Mouse (Mus musculus): ENCODE results near the gene Gm13290.
"Not testable (repeated sequence)": the region's sequence is repeated elsewhere in the genome, so short reads cannot be mapped to it uniquely, and the experiment has no call there.

Gene Gm13290

DNA sequence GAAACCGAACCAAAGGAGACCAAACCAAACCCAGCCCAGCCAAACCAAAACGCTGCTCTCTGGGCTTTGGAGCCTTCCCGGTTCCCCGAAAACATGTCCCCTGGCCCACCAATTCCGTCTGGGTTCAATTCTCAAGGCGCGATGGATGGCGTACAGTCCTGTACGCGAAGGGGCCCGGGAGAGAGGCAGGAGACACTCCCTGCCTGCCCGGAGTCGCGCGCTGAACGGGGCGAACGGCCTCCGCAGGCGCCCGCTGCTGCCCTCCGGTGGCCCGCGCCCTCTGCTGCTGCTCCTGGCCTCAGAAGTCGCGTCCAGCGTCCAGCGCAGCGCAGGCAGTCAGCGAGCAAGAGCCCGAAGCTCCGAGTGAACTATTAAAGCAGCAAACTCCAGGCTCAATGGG is at the start of gene Gm13290:
Gene Gm13290 (plus strand): TSS at position 301 of the 400 bp plus-strand sequence.
- ATAC-seq (ENCODE audit: low TSS enrichment): not testable (repeated sequence)

DNA sequence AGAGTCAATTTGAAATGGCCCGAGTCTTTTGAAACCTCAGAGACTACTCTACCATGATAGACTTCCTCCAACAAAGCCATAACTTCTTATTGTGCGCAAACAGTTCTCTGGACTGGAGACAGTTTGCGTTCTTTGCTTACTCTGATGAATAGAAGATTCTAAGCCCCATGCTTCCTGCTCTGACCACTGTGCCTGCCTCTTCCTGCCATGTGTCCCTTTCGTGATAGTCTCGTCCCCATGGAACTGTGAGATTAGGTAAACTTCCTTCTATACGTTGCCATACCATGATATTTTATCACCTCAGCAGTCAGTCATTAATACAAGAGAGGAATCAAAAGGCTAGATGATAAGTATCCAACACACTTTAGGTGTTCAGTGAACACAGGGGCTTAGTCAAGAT is 46.9 kb upstream of the Gm13290 start:
- ATAC-seq (ENCODE audit: low TSS enrichment): no peak

DNA sequence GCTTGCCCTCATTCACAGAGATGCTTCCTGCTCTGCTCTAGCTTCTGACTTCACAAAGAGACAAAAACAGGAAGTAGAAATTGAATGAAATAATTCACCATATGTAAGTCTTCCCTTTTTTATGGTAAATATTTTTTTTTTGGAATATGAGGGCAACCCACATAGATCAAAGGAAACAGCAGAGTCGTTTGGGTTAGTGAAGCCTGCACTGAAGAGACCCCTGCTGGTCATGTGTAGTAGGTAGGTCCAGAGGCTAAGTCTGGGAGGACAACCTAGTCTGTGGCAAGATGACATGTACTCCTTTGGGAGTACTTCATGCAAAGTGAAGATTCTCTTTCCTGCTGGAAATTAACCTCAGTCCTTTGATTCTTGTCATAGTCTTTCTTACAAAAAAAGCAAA is 46.3 kb upstream of the Gm13290 start:
- peak; percentile 72; the same call in 1 of the 2 replicates for ATAC-seq (ENCODE audit: low TSS enrichment)

DNA sequence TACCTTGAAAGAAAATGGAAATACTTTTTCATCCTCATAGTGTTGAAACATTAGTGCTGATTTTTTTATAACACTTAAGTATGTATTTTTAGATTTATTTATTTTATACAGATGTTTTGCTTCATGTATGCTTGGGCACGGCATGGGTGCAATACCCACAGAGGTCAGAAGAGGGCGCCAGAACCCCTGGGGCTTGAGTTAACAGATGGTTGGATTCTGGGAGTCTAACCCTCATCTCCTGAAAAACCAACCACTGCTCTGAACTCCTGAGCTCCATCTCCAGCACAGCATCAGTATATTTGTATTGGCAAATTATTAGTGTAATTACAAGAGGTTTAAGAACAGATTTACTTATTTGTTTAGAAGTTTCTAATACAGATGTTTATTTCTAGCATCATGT is 35.2 kb upstream of the Gm13290 start:
- peak; percentile 69 for ATAC-seq (ENCODE audit: low TSS enrichment)

DNA sequence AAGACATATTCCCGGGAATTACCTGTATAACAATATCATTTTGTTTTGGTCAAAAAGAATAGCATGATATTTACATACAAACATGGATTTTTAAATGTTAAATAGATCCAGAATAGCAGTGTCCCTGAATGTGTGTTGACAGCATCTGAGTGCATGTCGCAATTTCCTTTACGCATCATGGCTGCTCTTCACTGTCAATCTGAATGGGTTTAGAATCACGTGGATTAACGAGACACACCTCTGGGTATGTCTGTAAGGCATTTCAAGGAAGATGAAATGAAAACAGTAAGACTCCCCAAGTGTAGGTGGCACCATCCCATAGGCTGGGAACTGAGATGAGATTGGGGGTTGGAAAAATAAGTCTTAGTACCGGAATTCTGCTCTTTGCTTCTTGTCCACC is 34.6 kb upstream of the Gm13290 start:
- no peak for ATAC-seq (ENCODE audit: low TSS enrichment)

DNA sequence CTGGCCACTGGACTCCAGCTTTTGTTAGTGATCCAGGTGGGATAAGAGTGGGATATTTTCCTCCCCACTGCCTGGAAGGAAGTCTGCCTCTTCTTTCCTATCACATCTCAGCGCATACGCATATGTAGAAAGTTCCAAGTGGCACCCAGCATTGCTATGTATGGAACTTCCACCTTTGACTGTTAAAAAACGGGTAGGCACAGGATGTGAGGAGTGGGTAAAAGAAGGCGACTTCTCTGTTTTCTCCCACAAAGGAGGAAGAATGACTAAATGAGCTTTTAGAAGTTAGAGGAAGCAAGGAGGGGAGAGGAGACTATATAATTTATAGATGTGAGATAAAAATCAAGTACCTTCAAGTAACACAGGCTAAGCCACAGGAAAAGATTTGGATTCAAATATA is 32.2 kb upstream of the Gm13290 start:
- ATAC-seq (ENCODE audit: low TSS enrichment): no peak

DNA sequence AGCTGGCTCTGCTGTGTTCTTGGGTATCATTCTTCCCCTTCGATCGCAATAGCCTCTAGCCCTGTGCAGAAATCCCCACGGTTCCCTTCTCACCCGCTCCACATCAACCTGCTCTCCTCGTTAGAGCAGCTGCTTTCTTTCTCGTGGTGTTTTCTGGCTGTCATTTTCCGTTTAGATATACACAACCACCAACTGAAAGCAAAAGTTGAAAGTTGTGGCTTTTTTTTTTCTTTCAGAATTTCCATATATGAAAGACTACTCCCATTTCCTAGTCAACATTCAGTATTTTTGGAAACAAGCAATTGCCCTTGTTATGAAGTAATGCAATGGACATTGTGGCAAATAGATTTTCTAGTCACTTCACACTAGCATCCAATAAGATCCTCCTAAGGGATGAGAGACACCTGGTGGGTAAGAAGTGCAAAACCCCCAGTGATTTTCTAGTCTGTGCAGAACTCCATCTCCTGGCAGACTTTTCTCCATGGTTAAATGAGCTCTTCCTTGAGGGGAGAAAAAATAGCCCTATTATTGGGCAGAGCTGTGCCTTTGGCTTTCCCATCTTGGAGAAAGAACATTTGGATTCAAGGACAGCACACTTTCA is 30.8 kb upstream of the Gm13290 start:
- ATAC-seq (ENCODE audit: low TSS enrichment): no peak

DNA sequence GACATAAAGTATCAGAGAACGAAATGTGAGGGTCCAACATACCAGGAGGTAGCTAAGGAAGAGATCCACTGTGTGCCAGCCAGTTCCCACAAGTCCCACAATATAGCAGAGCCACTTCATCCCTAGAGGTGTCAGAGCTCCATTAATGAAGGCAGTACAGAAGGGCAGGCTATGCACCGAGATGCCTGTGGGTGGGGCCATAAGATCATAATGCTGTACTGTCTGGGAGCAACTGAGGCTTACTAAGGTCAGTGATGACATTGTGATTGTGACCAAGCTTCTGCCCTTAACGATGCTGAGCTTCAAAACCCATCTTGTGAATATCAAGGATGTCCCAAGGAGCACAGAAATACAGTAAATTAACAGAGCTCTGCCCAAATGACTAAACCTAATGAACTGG is 29.4 kb upstream of the Gm13290 start:
- ATAC-seq (ENCODE audit: low TSS enrichment): no peak

DNA sequence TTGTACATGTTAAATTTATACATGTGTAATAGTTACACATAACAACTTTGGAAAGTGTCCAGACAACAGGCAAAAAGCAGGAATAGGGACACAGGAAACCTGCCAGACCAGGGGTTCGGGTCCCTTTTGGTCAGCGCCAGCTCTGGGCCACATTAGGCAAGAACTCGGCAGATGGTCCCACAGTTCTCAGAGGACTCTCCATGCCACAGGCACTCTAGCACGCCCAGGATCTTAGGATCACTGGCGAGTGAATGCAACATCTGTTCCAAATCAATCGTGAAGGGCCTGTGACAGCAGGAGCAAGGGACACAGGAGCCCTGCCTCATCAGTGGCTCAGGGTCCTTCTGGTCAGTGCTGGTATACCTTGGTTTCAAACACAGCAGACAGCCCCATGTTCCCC is 23.7 kb upstream of the Gm13290 start:
- no peak for ATAC-seq (ENCODE audit: low TSS enrichment)

DNA sequence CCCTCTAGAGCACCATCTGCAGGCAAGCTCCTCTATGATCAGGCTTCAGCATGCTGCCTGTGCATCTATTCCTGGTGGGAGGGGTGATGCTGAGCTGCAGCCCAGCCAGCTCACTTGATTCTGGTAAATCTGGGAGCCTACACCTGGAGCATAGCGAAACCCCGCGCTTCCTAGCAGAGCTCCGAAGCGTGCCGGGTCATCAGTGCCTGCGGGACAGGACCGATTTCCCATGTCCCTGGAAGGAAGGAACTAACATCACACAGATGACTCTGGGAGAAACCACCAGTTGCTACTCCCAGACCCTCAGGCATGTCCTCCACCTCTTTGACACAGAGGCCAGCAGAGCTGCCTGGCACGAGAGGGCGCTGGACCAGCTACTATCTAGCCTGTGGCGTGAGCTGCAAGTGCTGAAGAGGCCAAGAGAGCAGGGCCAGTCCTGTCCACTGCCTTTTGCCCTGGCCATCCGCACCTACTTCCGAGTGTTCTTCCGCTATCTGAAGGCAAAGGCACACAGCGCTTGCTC is 18.8 kb upstream of the Gm13290 start, which contains the start of gene Gm13271:
Gene Gm13271 (plus strand): TSS at position 51 of the 523 bp plus-strand sequence.
- ATAC-seq (ENCODE audit: low TSS enrichment): not testable (repeated sequence)

DNA sequence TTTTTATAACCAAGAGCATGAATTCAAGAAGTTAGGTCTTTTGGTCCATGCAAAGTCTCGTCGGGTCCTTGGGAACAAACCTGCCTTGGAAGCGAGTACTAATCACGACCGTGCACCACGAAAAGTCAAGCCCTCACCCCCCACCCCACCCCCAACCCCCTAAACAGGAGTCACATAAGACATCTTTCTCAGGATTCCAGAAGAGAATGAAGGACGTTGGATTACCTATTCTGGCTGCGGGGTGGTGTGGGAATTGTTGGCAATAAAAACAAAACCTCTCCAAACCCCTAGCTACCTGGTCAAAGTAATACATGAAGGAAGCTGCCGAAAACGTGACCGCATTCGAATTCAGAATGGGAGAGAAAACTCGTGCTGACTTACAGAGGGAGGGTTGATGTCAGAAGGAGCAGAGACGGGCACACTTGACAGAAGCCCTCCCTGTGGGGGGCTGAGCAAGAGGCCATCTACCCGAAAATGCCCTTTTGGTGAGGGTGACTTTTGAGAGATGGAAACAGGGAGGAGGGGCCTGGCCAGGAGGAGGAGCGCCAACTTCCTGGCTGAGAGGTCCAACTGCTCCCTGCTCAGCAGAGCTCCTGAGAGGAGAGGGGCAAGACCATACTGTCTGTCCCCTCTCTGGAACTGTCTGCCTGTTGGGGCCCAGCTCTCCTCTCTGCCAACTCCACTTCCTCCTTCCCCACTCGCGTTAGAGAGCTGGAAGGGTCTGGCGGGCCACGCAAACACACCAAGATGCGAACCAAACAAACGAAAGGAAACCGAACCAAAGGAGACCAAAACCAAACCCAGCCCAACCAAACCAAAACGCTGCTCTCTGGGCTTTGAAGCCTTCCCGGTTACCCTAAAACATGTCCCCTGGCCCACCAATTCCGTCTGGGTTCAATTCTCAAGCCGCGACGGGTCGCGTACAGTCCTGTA is 16.8 kb upstream of the Gm13290 start:
- not testable (repeated sequence) for ATAC-seq (ENCODE audit: low TSS enrichment)

DNA sequence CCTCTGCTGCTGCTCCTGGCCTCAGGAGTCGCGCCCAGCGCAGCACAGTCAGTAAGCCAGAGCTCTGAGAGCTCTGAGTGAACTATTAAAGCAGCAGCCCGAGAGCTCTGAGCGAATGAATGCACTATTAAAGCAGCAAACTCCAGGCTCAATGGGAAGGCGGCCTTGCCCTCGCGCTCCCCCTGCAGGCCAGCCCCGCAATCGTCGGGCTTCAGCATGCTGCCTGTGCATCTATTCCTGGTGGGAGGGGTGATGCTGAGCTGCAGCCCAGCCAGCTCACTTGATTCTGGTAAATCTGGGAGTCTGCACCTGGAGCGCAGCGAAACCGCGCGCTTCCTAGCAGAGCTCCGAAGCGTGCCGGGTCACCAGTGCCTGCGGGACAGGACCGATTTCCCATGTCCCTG is 16.0 kb upstream of the Gm13290 start:
- peak; percentile 100 for ATAC-seq (ENCODE audit: low TSS enrichment)

DNA sequence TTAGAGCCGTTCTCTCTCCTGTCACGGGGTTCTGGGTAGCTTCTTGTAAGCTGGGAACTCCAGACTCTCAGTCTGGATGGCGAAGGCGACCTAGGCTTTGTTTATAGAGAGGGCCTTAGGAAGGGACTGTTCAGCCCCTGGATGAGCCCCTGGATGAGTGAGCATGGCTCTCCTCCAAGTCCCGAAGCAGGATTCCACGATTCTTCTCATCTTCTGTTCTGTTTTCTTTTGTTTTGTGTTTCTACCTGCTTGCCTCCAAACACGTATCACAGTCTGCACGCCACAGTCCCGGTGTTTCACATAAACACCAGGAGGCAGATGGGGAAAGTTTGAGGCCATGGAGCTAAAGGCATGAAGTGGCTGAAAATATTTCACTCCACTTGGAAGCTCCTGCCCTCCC is 14.9 kb upstream of the Gm13290 start:
- ATAC-seq (ENCODE audit: low TSS enrichment): not testable (repeated sequence)

DNA sequence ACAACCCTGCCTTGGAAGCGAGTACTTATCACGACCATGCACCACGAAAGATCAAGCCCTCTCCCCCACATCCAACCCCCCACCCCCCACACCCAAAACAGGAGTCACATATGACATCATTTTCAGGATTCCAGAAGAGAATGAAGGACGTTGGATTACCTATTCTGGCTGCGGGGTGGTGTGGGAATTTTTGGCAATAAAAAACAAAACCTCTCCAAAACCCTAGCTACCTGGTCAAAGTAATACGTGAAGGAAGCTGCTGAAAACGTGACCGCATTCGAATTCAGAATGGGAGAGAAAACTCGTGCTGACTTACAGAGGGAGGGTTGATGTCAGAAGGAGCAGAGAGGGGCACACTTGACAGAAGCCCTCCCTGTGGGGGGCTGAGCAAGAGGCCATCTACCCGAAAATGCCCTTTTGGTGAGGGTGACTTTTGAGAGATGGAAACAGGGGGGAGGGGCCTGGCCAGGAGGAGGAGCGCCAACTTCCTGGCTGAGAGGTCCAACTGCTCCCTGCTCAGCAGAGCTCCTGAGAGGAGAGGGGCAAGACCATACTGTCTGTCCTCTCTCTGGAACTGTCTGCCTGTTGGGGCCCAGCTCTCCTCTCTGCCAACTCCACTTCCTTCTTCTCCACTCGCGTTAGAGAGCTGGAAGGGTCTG is 13.9 kb upstream of the Gm13290 start, which contains the start of gene Gm13283:
Gene Gm13283 (plus strand): TSS at position 510 of the 659 bp plus-strand sequence.
- not testable (repeated sequence) for ATAC-seq (ENCODE audit: low TSS enrichment)

DNA sequence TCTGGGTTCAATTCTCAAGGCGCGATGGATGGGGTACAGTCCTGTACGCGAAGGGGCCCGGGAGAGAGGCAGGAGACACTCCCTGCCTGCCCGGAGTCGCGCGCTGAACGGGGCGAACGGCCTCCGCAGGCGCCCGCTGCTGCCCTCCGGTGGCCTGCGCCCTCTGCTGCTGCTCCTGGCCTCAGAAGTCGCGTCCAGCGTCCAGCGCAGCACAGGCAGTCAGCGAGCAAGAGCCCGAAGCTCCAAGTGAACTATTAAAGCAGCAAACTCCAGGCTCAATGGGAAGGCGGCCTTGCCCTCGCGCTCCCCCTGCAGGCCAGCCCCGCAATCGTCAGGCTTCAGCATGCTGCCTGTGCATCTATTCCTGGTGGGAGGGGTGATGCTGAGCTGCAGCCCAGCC is 13.2 kb upstream of the Gm13290 start:
- not testable (repeated sequence) for ATAC-seq (ENCODE audit: low TSS enrichment)

DNA sequence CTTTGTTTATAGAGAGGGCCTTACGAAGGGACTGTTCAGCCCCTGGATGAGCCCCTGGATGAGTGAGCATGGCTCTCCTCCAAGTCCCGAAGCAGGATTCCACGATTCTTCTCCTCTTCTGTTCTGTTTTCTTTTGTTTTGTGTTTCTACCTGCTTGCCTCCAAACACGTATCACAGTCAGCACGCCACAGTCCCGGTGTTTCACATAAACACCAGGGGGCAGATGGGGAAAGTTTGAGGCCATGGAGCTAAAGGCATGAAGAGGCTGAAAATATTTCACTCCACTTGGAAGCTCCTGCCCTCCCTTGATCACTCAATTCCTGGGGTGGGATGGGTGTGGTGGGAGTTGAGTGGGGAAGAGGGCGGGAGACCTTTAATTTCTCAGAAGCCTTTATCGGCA is 11.9 kb upstream of the Gm13290 start:
- ATAC-seq (ENCODE audit: low TSS enrichment): not testable (repeated sequence)

DNA sequence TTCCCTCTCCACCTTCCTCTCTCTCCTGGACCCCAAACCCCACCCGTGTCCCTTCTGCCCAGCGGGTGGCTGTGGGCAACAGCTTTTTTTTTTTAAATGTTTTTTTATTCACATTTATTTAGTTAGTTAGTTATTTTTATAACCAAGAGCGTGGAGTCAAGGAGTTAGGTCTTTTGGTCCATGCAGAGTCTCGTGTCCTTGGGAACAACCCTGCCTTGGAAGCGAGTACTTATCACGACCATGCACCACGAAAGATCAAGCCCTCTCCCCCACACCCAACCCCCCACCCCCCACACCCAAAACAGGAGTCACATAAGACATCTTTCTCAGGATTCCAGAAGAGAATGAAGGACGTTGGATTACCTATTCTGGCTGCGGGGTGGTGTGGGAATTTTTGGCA is 11.3 kb upstream of the Gm13290 start:
- ATAC-seq (ENCODE audit: low TSS enrichment): not testable (repeated sequence)

DNA sequence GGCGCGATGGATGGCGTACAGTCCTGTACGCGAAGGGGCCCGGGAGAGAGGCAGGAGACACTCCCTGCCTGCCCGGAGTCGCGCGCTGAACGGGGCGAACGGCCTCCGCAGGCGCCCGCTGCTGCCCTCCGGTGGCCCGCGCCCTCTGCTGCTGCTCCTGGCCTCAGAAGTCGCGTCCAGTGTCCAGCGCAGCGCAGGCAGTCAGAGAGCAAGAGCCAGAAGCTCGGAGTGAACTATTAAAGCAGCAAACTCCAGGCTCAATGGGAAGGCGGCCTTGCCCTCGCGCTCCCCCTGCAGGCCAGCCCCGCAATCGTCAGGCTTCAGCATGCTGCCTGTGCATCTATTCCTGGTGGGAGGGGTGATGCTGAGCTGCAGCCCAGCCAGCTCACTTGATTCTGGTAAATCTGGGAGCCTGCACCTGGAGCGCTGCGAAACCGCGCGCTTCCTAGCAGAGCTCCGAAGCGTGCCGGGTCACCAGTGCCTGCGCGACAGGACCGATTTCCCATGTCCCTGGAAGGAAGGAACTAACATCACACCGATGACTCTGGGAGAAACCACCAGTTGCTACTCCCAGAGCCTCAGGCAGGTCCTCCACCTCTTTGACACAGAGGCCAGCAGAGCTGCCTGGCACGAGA is 10.1 kb upstream of the Gm13290 start:
- ATAC-seq (ENCODE audit: low TSS enrichment): 0 out of 2 replicates have a peak, but pooled peaks have one; percentile 73

DNA sequence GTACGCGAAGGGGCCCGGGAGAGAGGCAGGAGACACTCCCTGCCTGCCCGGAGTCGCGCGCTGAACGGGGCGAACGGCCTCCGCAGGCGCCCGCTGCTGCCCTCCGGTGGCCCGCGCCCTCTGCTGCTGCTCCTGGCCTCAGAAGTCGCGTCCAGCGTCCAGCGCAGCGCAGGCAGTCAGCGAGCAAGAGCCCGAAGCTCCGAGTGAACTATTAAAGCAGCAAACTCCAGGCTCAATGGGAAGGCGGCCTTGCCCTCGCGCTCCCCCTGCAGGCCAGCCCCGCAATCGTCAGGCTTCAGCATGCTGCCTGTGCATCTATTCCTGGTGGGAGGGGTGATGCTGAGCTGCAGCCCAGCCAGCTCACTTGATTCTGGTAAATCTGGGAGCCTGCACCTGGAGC is 3.0 kb downstream of the Gm13290 start, which contains the start of gene Gm13289:
Gene Gm13289 (plus strand): TSS at position 301 of the 400 bp plus-strand sequence.
- not testable (repeated sequence) for ATAC-seq (ENCODE audit: low TSS enrichment)

DNA sequence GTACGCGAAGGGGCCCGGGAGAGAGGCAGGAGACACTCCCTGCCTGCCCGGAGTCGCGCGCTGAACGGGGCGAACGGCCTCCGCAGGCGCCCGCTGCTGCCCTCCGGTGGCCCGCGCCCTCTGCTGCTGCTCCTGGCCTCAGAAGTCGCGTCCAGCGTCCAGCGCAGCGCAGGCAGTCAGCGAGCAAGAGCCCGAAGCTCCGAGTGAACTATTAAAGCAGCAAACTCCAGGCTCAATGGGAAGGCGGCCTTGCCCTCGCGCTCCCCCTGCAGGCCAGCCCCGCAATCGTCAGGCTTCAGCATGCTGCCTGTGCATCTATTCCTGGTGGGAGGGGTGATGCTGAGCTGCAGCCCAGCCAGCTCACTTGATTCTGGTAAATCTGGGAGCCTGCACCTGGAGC is 5.9 kb downstream of the Gm13290 start, which contains the start of gene Gm13272:
Gene Gm13272 (plus strand): TSS at position 301 of the 400 bp plus-strand sequence.
- not testable (repeated sequence) for ATAC-seq (ENCODE audit: low TSS enrichment)

DNA sequence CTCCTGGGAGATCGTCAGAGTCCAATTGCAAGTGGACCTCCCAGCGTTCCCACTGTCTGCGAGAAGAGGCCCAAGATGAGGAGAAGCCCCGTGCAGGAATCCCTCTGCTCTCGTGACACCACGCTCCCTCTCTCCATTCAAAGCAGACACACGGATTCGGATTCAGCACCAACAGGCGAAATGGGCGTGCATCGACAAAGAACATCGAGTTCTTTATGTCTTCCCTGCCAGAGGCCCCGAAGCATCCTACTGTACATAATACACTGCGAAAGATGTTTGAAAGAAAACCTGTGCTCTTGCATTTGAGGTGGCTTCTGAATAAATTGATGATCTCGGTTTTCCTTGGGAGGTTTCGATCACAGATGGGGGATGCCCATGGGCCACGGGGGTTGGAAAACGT is 6.7 kb downstream of the Gm13290 start:
- not testable (repeated sequence) for ATAC-seq (ENCODE audit: low TSS enrichment)

Data from frontal cortex, adult (tissue).